Mouse (Mus musculus): ENCODE data around the gene Gfra1. TPM values are rescaled to one million over a fixed set of nuclear protein-coding genes. Genes with fewer than 3 reads are reported as not detected.

The Gfra1 gene
- polyA plus RNA-seq, 1 experiment from 2014 or later: 17.3 TPM

GRCm38 (mm10) chr19:58266600-58266999, 189.1 kb downstream of the Gfra1 start:
- no peak overlapping the region for H3K27ac ChIP-seq (ENCODE audit: low read length)
- no peak overlapping the region for H3K9ac ChIP-seq (replicated peaks; ENCODE audit: low read depth, low read length)
- H3K4me1 ChIP-seq (replicated peaks; ENCODE audit: control insufficient read depth, insufficient read depth, low read length): peaks cover 5% of the 10 kb centered on the region
- 46% methylated on average over 7 of the region's 7 CpGs for WGBS
- no peaks in the 10 kb centered on the region for H3K27me3 ChIP-seq (replicated peaks; ENCODE audit: control insufficient read depth, insufficient read depth, low read length)
- H3K36me3 ChIP-seq (ENCODE audit: control insufficient read depth, insufficient read depth): no peaks in the 10 kb centered on the region
- no peaks in the 10 kb centered on the region for H3K9me3 ChIP-seq (ENCODE audit: control insufficient read depth, low read length)
- no peak overlapping the region for H3K4me2 ChIP-seq (ENCODE audit: low read length)
- H3K4me3 ChIP-seq (replicated peaks; ENCODE audit: low read length): no peak overlapping the region
- ATAC-seq: no peak

GRCm38 (mm10) chr19:58260934-58261333, 194.8 kb downstream of the Gfra1 start:
- Histone ChIP-seq H3K4me1 (replicated peaks; ENCODE audit: control insufficient read depth, insufficient read depth, low read length) (0 out of 2 replicates have a peak, but pooled peaks cover 4% of the 10 kb centered on the region), H3K9me3 (ENCODE audit: control insufficient read depth, low read length) (no peaks in the 10 kb centered on the region), H3K36me3 (ENCODE audit: control insufficient read depth, insufficient read depth) (no peaks in the 10 kb centered on the region), H3K27me3 (replicated peaks; ENCODE audit: control insufficient read depth, insufficient read depth, low read length) (no peaks in the 10 kb centered on the region), H3K4me2 (ENCODE audit: low read length) (no peak overlapping the region), H3K4me3 (replicated peaks; ENCODE audit: low read length) (no peak overlapping the region), H3K27ac (ENCODE audit: low read length) (no peak overlapping the region), H3K9ac (replicated peaks; ENCODE audit: low read depth, low read length) (no peak overlapping the region)
- 73% methylated on average over 8 of the region's 8 CpGs for WGBS
- no peak for ATAC-seq

- H3K36me3 ChIP-seq (ENCODE audit: control insufficient read depth, insufficient read depth): no peaks in the 10 kb centered on the region
- WGBS: 31% methylated on average over 2 of the region's 2 CpGs
- ATAC-seq: no peak
- H3K4me3 ChIP-seq (replicated peaks; ENCODE audit: low read length): no peak overlapping the region
- no peaks in the 10 kb centered on the region for H3K27me3 ChIP-seq (replicated peaks; ENCODE audit: control insufficient read depth, insufficient read depth, low read length)
- H3K4me1 ChIP-seq (replicated peaks; ENCODE audit: control insufficient read depth, insufficient read depth, low read length): 0 out of 2 replicates have a peak, but pooled peaks cover 4% of the 10 kb centered on the region
- no peaks in the 10 kb centered on the region for H3K9me3 ChIP-seq (ENCODE audit: control insufficient read depth, low read length)
- H3K4me2 ChIP-seq (ENCODE audit: low read length): no peak overlapping the region
- H3K27ac ChIP-seq (ENCODE audit: low read length): no peak overlapping the region
- no peak overlapping the region for H3K9ac ChIP-seq (replicated peaks; ENCODE audit: low read depth, low read length)
Observed at GRCm38 (mm10) chr19:58259250-58259649, 196.5 kb downstream of the Gfra1 start.

GRCm38 (mm10) chr19:58256485-58256884, 199.2 kb downstream of the Gfra1 start:
- no peak overlapping the region for H3K27ac ChIP-seq (ENCODE audit: low read length)
- WGBS: 84% methylated on average over 3 of the region's 3 CpGs
- no peaks in the 10 kb centered on the region for H3K9me3 ChIP-seq (ENCODE audit: control insufficient read depth, low read length)
- no peaks in the 10 kb centered on the region for H3K36me3 ChIP-seq (ENCODE audit: control insufficient read depth, insufficient read depth)
- no peak for ATAC-seq
- no peak overlapping the region for H3K9ac ChIP-seq (replicated peaks; ENCODE audit: low read depth, low read length)
- H3K4me1 ChIP-seq (replicated peaks; ENCODE audit: control insufficient read depth, insufficient read depth, low read length): peaks cover 7% of the 10 kb centered on the region; the same call in 1 of the 2 replicates
- H3K4me2 ChIP-seq (ENCODE audit: low read length): no peak overlapping the region
- H3K27me3 ChIP-seq (replicated peaks; ENCODE audit: control insufficient read depth, insufficient read depth, low read length): no peaks in the 10 kb centered on the region
- H3K4me3 ChIP-seq (replicated peaks; ENCODE audit: low read length): no peak overlapping the region

GRCm38 (mm10) chr19:58255394-58255793, 200.3 kb downstream of the Gfra1 start:
- Histone ChIP-seq H3K27ac (ENCODE audit: low read length) (no peak overlapping the region), H3K36me3 (ENCODE audit: control insufficient read depth, insufficient read depth) (no peaks in the 10 kb centered on the region), H3K4me2 (ENCODE audit: low read length) (no peak overlapping the region), H3K4me3 (replicated peaks; ENCODE audit: low read length) (no peak overlapping the region), H3K4me1 (replicated peaks; ENCODE audit: control insufficient read depth, insufficient read depth, low read length) (peaks cover 11% of the 10 kb centered on the region; the same call in 1 of the 2 replicates), H3K9me3 (ENCODE audit: control insufficient read depth, low read length) (no peaks in the 10 kb centered on the region), H3K27me3 (replicated peaks; ENCODE audit: control insufficient read depth, insufficient read depth, low read length) (no peaks in the 10 kb centered on the region), H3K9ac (replicated peaks; ENCODE audit: low read depth, low read length) (no peak overlapping the region)
- 0 out of 2 replicates have a peak, but pooled peaks have one; percentile 28 for ATAC-seq
- WGBS: 66% methylated on average over 7 of the region's 7 CpGs

- Histone ChIP-seq H3K4me2 (ENCODE audit: low read length) (no peak overlapping the region), H3K9me3 (ENCODE audit: control insufficient read depth, low read length) (no peaks in the 10 kb centered on the region), H3K9ac (replicated peaks; ENCODE audit: low read depth, low read length) (no peak overlapping the region), H3K4me3 (replicated peaks; ENCODE audit: low read length) (no peak overlapping the region), H3K4me1 (replicated peaks; ENCODE audit: control insufficient read depth, insufficient read depth, low read length) (peaks cover 9% of the 10 kb centered on the region; the same call in 1 of the 2 replicates), H3K27me3 (replicated peaks; ENCODE audit: control insufficient read depth, insufficient read depth, low read length) (no peaks in the 10 kb centered on the region), H3K36me3 (ENCODE audit: control insufficient read depth, insufficient read depth) (no peaks in the 10 kb centered on the region), H3K27ac (ENCODE audit: low read length) (no peak overlapping the region)
- WGBS: 77% methylated on average over 3 of the region's 3 CpGs
- no peak for ATAC-seq
Observed at GRCm38 (mm10) chr19:58254172-58254571, 201.5 kb downstream of the Gfra1 start.

- Histone ChIP-seq H3K4me3 (replicated peaks; ENCODE audit: low read length) (no peak overlapping the region), H3K9ac (replicated peaks; ENCODE audit: low read depth, low read length) (no peak overlapping the region), H3K9me3 (ENCODE audit: control insufficient read depth, low read length) (no peaks in the 10 kb centered on the region), H3K4me2 (ENCODE audit: low read length) (no peak overlapping the region), H3K36me3 (ENCODE audit: control insufficient read depth, insufficient read depth) (no peaks in the 10 kb centered on the region), H3K27me3 (replicated peaks; ENCODE audit: control insufficient read depth, insufficient read depth, low read length) (no peaks in the 10 kb centered on the region), H3K4me1 (replicated peaks; ENCODE audit: control insufficient read depth, insufficient read depth, low read length) (peaks cover 7% of the 10 kb centered on the region; the same call in 1 of the 2 replicates), H3K27ac (ENCODE audit: low read length) (no peak overlapping the region)
- 51% methylated on average over 4 of the region's 4 CpGs for WGBS
- ATAC-seq: no peak
Observed at GRCm38 (mm10) chr19:58251698-58252097, 204.0 kb downstream of the Gfra1 start.

- H3K9me3 ChIP-seq (ENCODE audit: control insufficient read depth, low read length): no peaks in the 10 kb centered on the region
- H3K27ac ChIP-seq (ENCODE audit: low read length): no peak overlapping the region
- H3K4me3 ChIP-seq (replicated peaks; ENCODE audit: low read length): no peak overlapping the region
- peaks cover 7% of the 10 kb centered on the region; the same call in 1 of the 2 replicates for H3K4me1 ChIP-seq (replicated peaks; ENCODE audit: control insufficient read depth, insufficient read depth, low read length)
- 5% methylated on average over 6 of the region's 6 CpGs for WGBS
- no peak overlapping the region for H3K4me2 ChIP-seq (ENCODE audit: low read length)
- peak; percentile 72; the same call in 1 of the 2 replicates for ATAC-seq
- H3K9ac ChIP-seq (replicated peaks; ENCODE audit: low read depth, low read length): no peak overlapping the region
- H3K27me3 ChIP-seq (replicated peaks; ENCODE audit: control insufficient read depth, insufficient read depth, low read length): no peaks in the 10 kb centered on the region
- no peaks in the 10 kb centered on the region for H3K36me3 ChIP-seq (ENCODE audit: control insufficient read depth, insufficient read depth)
Observed at GRCm38 (mm10) chr19:58251095-58251494, 204.6 kb downstream of the Gfra1 start.

- Histone ChIP-seq H3K36me3 (ENCODE audit: control insufficient read depth, insufficient read depth) (no peaks in the 10 kb centered on the region), H3K4me1 (replicated peaks; ENCODE audit: control insufficient read depth, insufficient read depth, low read length) (peaks cover 7% of the 10 kb centered on the region; the same call in 1 of the 2 replicates), H3K9ac (replicated peaks; ENCODE audit: low read depth, low read length) (no peak overlapping the region), H3K27me3 (replicated peaks; ENCODE audit: control insufficient read depth, insufficient read depth, low read length) (0 out of 2 replicates have a peak, but pooled peaks cover 2% of the 10 kb centered on the region), H3K4me3 (replicated peaks; ENCODE audit: low read length) (no peak overlapping the region), H3K9me3 (ENCODE audit: control insufficient read depth, low read length) (no peaks in the 10 kb centered on the region), H3K4me2 (ENCODE audit: low read length) (no peak overlapping the region), H3K27ac (ENCODE audit: low read length) (no peak overlapping the region)
- WGBS: 71% methylated on average over 8 of the region's 8 CpGs
- ATAC-seq: no peak
Observed at GRCm38 (mm10) chr19:58250237-58250636, 205.5 kb downstream of the Gfra1 start.

- H3K4me3 ChIP-seq (replicated peaks; ENCODE audit: low read length): no peak overlapping the region
- H3K27ac ChIP-seq (ENCODE audit: low read length): no peak overlapping the region
- H3K36me3 ChIP-seq (ENCODE audit: control insufficient read depth, insufficient read depth): no peaks in the 10 kb centered on the region
- no peaks in the 10 kb centered on the region for H3K4me1 ChIP-seq (replicated peaks; ENCODE audit: control insufficient read depth, insufficient read depth, low read length)
- no peaks in the 10 kb centered on the region for H3K9me3 ChIP-seq (ENCODE audit: control insufficient read depth, low read length)
- H3K27me3 ChIP-seq (replicated peaks; ENCODE audit: control insufficient read depth, insufficient read depth, low read length): 0 out of 2 replicates have a peak, but pooled peaks cover 2% of the 10 kb centered on the region
- no peak overlapping the region for H3K4me2 ChIP-seq (ENCODE audit: low read length)
- H3K9ac ChIP-seq (replicated peaks; ENCODE audit: low read depth, low read length): no peak overlapping the region
- 44% methylated on average over 4 of the region's 4 CpGs for WGBS
- ATAC-seq: no peak
Observed at GRCm38 (mm10) chr19:58244148-58244547, 211.6 kb downstream of the Gfra1 start.
